Mouse (Mus musculus) myocyte (in vitro differentiated cells): Measurements from ENCODE around the gene Gns. TPM values are rescaled to one million over a fixed set of nuclear protein-coding genes. Genes with fewer than 3 reads are reported as not detected.

Source experiments
- H3K27me3 ChIP-seq: one replicate; pipeline ENCODE4 v1.6.1; 2011; ENCODE audit not compliant: control insufficient read depth, insufficient read depth, insufficient read length
- H3K36me3 ChIP-seq: one replicate; pipeline ENCODE4 v1.6.1; 2011; ENCODE audit not compliant: control insufficient read depth, insufficient read depth
- H3K4me2 ChIP-seq: one replicate; pipeline ENCODE4 v1.6.1; 2011; ENCODE audit warnings: low read depth, control low read depth
- H3K4me3 ChIP-seq: one replicate; pipeline ENCODE4 v1.5.1; 2011; ENCODE audit warnings: mild to moderate bottlenecking, control low read depth, moderate library complexity
- H3K79me2 ChIP-seq: one replicate; pipeline ENCODE4 v1.6.1; 2011; ENCODE audit not compliant: control insufficient read depth, insufficient read depth
- H3ac ChIP-seq: one replicate; pipeline ENCODE4 v1.6.1; 2011; ENCODE audit not compliant: control insufficient read depth, insufficient read length
- CEBPB ChIP-seq: IDR thresholded peaks from 2 replicates; pipeline ENCODE4 v1.6.1; 2011; ENCODE audit warnings: mild to moderate bottlenecking, moderate library complexity; ENCODE audit not compliant: poor library complexity, insufficient read depth, severe bottlenecking
- E2F4 ChIP-seq: IDR thresholded peaks from one replicate; pipeline ENCODE4 v1.6.1; 2011; ENCODE audit warnings: mild to moderate bottlenecking, control low read depth, moderate library complexity; ENCODE audit not compliant: insufficient read depth
- MAX ChIP-seq: IDR thresholded peaks from one replicate; pipeline ENCODE4 v1.6.1; 2011; ENCODE audit warnings: low read depth, mild to moderate bottlenecking, control low read depth
- MYOD1 ChIP-seq, 3 experiments: IDR thresholded peaks; one replicate each; pipeline ENCODE4 v1.6.1; 2011; ENCODE audit warnings: control low read depth in 2 of 3, low read depth in 2 of 3, mild to moderate bottlenecking in 2 of 3, moderate library complexity in 1 of 3; ENCODE audit not compliant: insufficient read length in 2 of 3, control insufficient read depth in 1 of 3
- MYOG ChIP-seq, 3 experiments: IDR thresholded peaks; one replicate each; pipeline ENCODE4 v1.6.1; 2011; ENCODE audit warnings: control low read depth in 2 of 3, low read depth in 2 of 3, mild to moderate bottlenecking in 2 of 3; ENCODE audit not compliant: insufficient read length in 2 of 3, control insufficient read depth in 1 of 3, insufficient read depth in 1 of 3
- POLR2A ChIP-seq: IDR thresholded peaks from one replicate; pipeline ENCODE4 v1.6.1; 2011; ENCODE audit warnings: low read depth, mild to moderate bottlenecking, control low read depth, moderate library complexity; ENCODE audit not compliant: insufficient read length
- POLR2AphosphoS2 ChIP-seq: IDR thresholded peaks from one replicate; pipeline ENCODE4 v1.6.1; 2011; ENCODE audit warnings: low read depth, control low read depth; ENCODE audit not compliant: insufficient read length
- REST ChIP-seq: IDR thresholded peaks from one replicate; pipeline ENCODE4 v1.6.1; 2011; ENCODE audit warnings: mild to moderate bottlenecking, control low read depth, moderate library complexity; ENCODE audit not compliant: insufficient read depth, insufficient read length
- SRF ChIP-seq: IDR thresholded peaks from one replicate; pipeline ENCODE4 v1.6.1; 2011; ENCODE audit warnings: low read depth; ENCODE audit not compliant: control insufficient read depth, insufficient read length
- TCF12 ChIP-seq: IDR thresholded peaks from one replicate; pipeline ENCODE4 v1.6.1; 2011; ENCODE audit warnings: mild to moderate bottlenecking, control low read depth; ENCODE audit not compliant: poor library complexity, insufficient read depth, severe bottlenecking
- TCF3 ChIP-seq: IDR thresholded peaks from one replicate; pipeline ENCODE4 v1.6.1; 2011; ENCODE audit warnings: low read depth, control low read depth; ENCODE audit not compliant: insufficient read length
- USF1 ChIP-seq: IDR thresholded peaks from one replicate; pipeline ENCODE4 v1.6.1; 2011; ENCODE audit warnings: low read depth, mild to moderate bottlenecking, control low read depth, moderate library complexity
- polyA plus RNA-seq: library from polyadenylated mRNA; unstranded; fragments of >200 nt; fragmentation: generic; extraction: Trizol; gene quantifications from one replicate; pipeline ENCODE4 v1.2.1, GENCODE M21; 2012; ENCODE audit warnings: missing spikeins

Gene Gns
- polyA plus RNA-seq, 1 experiment: 81.4 TPM

DNA sequence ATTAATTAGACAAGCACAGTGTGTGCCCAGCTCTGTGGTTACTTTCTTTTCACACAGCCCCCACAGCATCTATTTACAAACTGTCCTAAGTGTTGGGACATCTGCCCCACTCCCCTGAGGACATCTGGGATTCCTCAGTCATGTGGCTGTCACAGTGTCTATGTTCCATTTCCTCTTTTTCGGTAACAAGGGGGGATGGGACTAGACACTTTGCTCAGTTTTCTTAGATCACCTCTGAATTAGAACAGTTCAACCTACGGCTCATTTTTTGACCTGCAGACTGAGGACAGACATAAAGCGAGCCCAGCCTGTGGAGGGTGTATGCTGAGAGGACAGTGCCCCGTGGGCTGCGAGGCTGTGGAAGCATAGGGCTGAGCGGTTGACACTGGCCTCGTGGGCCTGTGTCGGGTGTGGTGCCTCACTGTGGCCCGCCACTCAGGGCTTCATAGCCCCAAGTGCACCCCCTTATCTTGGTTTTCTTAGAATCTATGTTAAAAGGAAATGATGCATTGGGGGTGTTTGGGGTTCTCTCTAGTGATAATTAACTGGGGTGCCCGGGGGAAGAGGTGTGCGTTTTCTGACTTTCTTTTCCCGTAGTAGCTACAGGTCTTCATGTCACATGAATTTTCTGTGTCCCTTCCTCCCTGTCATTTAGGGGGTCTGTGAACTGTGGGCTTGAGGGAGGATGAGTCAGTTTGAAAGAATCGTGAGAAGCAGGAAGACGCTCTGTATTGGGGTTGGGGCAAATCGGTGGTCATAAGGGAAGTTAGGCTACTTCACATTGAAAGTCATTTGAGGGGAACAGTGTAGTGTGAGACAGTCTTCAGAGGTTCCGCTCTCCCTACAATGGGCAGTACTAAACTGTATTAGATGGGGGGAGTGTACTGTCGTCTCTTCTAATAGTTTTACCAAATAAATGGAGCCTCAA is 10.1 kb downstream of the Gns start:
- H3K36me3 ChIP-seq: peaks cover 47% of the 10 kb centered on the region
- TF ChIP-seq POLR2AphosphoS2: no peak
- no peak for TF ChIP-seq TCF3
- no peak for TF ChIP-seq MAX
- TF ChIP-seq SRF: no peak
- TF ChIP-seq POLR2A: no peak
- no peak for TF ChIP-seq MYOG (IDR thresholded peaks at IDR 0.05; ENCODE audit: control insufficient read depth in 1 of 3, insufficient read depth in 1 of 3, insufficient read length in 2 of 3, low read depth in 2 of 3)
- no peak for TF ChIP-seq E2F4
- H3K4me3 ChIP-seq: no peak overlapping the region
- H3K79me2 ChIP-seq: no peaks in the 10 kb centered on the region
- H3K27me3 ChIP-seq: no peaks in the 10 kb centered on the region
- H3K4me2 ChIP-seq: no peak overlapping the region
- H3ac ChIP-seq: no peak overlapping the region

DNA sequence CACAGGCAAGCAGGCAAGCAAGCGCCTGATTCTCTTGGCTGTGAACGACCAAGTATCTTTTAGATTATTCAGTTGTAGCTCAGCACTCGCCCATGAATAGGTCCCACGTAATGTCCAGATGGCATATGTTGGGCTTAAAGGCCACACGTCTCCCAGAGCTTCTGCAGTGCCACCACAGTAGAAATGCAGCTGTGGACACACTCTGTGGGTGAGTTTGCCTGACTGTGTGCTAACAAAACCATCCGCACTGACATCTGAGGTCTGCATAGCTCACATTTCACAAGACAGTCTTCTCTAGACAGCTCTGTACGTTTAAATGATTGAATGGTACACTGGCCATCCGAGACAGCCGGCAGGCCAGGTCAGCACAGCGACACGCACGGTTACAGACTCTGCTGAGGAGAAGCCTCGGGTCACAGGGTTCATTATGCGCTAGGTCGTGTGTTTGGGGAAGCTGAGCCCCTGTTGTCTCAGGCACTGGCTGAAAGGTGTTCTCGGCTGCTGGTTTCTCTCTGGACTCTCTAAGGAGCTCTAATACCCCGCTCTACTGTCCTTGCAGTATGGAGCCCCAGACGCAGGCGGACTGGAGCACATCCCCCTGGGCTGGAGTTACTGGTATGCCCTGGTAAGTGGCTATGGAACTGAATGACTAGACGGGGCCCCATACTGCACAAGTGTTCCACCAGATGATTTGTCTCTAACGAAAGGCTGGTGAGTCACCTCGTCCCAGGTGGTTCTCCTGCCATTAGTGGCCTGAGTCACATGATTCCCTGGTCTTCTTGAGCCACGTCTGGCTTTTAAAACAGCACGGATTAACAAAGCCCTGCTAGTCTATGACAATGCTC is 11.0 kb downstream of the Gns start:
- H3K4me2 ChIP-seq: no peak overlapping the region
- H3K79me2 ChIP-seq: no peaks in the 10 kb centered on the region
- no peak overlapping the region for H3K4me3 ChIP-seq
- no peak for TF ChIP-seq MAX
- TF ChIP-seq MYOD1 (IDR thresholded peaks at IDR 0.05; ENCODE audit: control insufficient read depth in 1 of 3, insufficient read length in 2 of 3, low read depth in 2 of 3): no peak
- no peak for TF ChIP-seq MYOG (IDR thresholded peaks at IDR 0.05; ENCODE audit: control insufficient read depth in 1 of 3, insufficient read depth in 1 of 3, insufficient read length in 2 of 3, low read depth in 2 of 3)
- no peak for TF ChIP-seq USF1
- TF ChIP-seq POLR2AphosphoS2: no peak
- TF ChIP-seq CEBPB: no peak
- TF ChIP-seq TCF3: no peak
- TF ChIP-seq SRF: no peak
- TF ChIP-seq E2F4: no peak
- TF ChIP-seq REST: no peak
- no peak for TF ChIP-seq POLR2A
- TF ChIP-seq TCF12: no peak
- H3ac ChIP-seq: no peak overlapping the region
- peaks cover 46% of the 10 kb centered on the region for H3K36me3 ChIP-seq
- no peaks in the 10 kb centered on the region for H3K27me3 ChIP-seq

DNA sequence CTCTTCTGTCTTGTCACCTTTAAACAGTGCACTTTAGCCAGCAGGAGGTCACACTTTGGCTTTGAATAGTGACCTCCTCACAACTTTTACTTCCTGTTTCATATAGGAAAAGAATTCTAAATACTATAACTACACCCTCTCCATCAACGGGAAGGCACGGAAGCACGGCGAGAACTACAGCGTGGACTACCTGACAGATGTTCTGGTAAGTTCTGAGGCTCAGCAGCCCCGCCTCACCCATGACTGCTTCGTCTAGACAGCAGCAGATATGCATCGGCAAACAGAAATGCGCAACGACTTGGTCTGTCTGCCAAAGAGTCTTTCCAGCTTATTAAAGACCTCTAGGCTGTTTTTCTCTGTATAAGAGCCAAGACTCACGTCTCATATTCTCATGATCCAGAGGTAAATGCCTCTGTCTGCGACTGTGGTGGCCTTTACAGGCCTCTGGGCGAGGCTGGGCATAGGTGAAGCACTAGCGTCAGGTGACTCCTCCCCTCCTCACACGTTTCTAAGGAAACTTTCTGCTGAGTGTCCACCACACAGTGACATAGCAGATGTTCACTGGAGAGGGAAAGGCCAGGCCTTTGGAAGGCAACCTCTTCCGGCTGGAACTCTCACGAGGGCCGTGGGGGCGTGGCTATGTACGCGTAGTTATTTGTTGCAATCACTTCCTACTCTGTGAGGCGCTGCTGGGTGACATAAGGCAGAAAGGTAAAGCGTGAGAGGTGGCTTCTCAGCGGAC is 11.8 kb downstream of the Gns start:
- no peaks in the 10 kb centered on the region for H3K27me3 ChIP-seq
- no peak overlapping the region for H3K4me3 ChIP-seq
- no peak overlapping the region for H3K4me2 ChIP-seq
- H3K79me2 ChIP-seq: no peaks in the 10 kb centered on the region
- TF ChIP-seq TCF12 (no peak), POLR2AphosphoS2 (no peak), POLR2A (no peak), SRF (no peak), MAX (no peak), USF1 (no peak), E2F4 (no peak), MYOG (IDR thresholded peaks at IDR 0.05; ENCODE audit: control insufficient read depth in 1 of 3, insufficient read depth in 1 of 3, insufficient read length in 2 of 3, low read depth in 2 of 3) (no peak), REST (no peak), CEBPB (no peak), TCF3 (no peak), MYOD1 (IDR thresholded peaks at IDR 0.05; ENCODE audit: control insufficient read depth in 1 of 3, insufficient read length in 2 of 3, low read depth in 2 of 3) (no peak)
- peaks cover 50% of the 10 kb centered on the region for H3K36me3 ChIP-seq
- H3ac ChIP-seq: no peak overlapping the region

DNA sequence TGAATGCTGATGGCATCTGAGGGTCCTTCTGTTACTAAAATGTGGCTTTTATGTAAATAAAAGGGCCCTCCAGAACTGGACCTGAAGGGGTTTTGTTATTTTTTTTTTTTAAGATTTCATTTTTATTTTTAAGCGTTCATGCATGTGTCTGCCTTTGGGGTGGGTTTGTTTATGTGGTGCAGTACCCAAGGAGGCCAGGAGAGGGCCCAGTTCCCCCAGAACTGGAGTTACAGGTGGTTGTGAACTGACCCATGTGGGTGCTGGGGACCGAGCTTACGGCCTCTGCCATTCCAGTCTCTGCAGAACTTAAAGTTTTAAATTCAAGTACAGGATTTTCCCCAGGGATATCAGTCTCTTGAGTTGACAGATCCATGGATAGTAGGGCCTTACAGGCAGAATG is 14.5 kb downstream of the Gns start:
- TF ChIP-seq USF1 (no peak), CEBPB (no peak), TCF3 (no peak), POLR2AphosphoS2 (no peak), MYOG (IDR thresholded peaks at IDR 0.05; ENCODE audit: control insufficient read depth in 1 of 3, insufficient read depth in 1 of 3, insufficient read length in 2 of 3, low read depth in 2 of 3) (no peak), E2F4 (no peak), POLR2A (no peak), REST (no peak), TCF12 (no peak), MAX (no peak), MYOD1 (IDR thresholded peaks at IDR 0.05; ENCODE audit: control insufficient read depth in 1 of 3, insufficient read length in 2 of 3, low read depth in 2 of 3) (no peak), SRF (no peak)
- Histone ChIP-seq H3K4me3 (no peak overlapping the region), H3K4me2 (no peak overlapping the region), H3K79me2 (no peaks in the 10 kb centered on the region), H3K27me3 (no peaks in the 10 kb centered on the region), H3K36me3 (peaks cover 52% of the 10 kb centered on the region), H3ac (no peak overlapping the region)
